Mouse (Mus musculus): ENCODE data around the gene Nacc2.

Nacc2 gene

DNA sequence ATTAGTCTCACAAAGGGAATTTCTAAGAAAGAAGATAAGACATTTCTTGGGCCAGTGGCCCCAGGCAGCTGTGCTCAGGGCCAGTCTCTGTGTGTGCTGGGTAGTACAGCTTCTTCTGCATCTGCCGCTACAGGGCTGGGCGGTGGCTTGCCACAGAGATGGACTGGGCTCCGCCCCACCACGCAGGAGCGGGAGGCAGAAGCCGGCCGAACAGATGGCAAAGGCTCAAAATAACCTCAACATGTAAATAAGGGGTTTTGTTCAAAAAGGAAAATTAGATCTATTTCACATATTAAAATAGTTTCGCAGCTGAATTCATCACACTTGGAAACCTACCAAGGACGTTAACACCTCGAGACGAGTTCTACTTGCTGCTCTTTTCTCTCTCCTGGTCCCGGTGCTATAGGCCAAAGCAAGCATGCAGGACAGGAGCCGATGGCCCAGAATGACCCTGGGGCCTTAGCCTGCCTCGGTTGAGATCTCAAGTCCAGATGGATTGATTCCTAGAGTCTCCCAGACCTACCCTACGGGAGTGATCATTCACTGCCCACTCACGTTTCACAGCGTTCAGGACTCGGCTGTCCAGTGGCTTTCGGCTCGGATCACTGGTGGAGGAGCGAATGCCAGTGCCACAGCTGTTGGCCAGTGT, 61.9 kb downstream of the Nacc2 start:
- in situ Hi-C loops (cut with MboI, MseI), result no loop called here

DNA sequence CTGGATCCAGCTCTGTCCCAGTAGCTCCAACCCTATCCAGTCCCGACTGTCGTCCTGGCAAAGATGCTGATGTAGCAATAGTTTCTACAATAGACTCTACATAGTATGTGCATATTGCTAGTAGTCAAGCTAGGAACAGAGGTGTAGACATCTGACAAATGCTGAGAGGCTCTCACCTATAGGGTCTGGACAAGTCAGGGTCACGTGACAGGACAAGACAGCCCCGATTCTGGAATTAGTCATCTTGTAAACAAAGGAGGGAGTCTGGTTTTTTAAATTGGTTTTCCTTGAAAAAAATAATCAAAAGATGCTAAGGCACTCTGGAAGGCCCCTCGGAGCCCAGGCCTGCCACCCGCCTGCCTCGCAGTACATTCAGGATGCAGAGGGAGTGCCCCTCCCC, 66.0 kb downstream of the Nacc2 start:
- in situ Hi-C loops (cut with MboI, MseI), result loop anchor here (5.0 kb wide), 2 partner anchors 90 to 95 kb away; no protein-coding TSS in a partner anchor

DNA sequence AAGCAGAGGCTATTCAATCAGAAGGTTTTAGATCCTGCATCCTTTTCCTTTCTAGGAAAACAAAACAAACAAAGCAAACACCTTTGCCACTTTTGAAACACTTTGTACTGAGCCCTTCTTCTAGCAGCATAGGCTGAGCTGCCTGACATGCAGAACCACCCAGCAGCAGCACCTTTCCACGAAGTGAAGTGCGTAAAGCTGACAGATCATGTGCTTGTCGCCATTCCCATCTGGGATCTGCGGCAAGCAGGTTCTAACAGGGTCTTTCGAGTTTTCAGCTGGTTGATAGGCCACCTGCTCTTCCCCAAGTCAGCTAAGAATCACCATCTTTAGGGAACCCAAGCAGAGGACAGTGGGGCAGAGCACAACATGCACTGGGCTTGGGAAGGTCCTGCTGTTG, 66.8 kb downstream of the Nacc2 start:
- in situ Hi-C loops (cut with MboI, MseI), result loop anchor here (5.0 kb wide), 2 partner anchors 91 to 96 kb away; no protein-coding TSS in a partner anchor

DNA sequence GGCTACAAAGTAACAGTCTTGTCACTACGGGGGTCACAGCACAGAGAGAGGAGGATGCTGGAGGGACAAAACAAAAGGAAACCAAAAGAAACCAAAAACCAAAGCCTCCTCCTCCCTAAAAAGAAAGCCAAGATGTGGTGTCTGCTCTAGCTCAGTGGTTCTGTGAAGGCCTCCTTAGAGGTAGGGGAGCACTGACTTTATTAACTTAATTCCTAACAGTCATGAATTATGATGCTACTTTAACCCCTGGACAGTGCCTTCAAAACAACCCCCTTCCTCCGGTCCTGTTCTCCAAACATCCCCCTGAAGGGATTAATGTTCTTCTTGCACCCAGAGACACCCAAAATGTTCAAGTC, 67.3 kb downstream of the Nacc2 start:
- in situ Hi-C loops (cut with MboI, MseI), result loop anchor here (5.0 kb wide), 2 partner anchors 92 to 97 kb away; no protein-coding TSS in a partner anchor

DNA sequence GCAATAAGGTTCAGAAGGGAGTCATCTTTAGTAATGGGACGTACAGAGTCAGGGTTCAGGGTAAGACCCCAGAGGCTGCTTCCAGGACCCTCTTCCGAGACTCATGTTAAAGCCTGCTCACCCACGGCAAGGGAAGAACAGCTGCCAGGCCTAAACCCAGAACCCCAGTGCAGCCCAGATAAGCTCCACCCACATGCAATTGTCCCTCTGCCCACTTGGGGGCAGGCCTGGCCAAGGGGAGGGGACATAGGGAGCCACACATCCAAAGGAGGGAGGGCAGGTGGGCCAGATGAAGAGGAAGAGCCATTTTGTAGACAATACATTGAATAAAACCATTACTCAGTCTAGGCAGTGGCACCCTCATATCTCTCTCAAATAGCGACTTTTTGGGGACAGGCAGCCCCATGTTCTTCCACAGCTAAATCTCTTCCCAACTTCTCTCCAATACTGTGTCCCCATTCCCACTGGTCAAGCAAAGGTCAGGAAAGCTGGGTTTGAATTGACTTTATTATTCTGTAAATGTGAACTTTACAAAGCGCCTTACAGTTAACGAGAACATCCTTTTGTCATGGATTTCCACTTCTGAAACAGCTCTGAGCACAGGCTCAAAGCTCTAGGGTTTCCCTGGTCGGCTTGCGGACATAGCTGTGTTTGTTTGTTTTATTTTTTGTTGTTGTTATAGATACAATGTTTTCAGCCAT, 67.8 kb downstream of the Nacc2 start:
- in situ Hi-C loops (cut with MboI, MseI), result loop anchor here (5.0 kb wide), 2 partner anchors 92 to 97 kb away; no protein-coding TSS in a partner anchor

DNA sequence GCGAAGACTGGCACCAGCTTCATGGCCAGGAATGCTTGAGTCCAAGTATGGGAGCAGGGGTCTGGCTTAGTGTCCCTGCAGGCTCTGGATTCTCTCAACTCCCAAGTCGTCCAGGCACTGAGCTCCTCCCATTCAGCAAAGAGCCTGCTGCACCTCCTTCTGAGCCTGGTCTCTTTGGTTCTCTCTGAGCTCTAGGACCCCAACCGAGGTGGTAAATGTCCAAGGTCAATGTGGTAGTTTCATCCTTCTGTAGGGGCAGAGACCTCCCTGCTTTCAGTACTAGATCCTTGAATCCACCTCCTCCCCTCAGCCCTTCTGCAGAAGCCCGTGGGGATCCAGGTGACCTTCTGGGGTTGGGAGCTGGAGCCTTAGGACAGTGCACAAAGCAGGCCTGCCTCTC, 70.2 kb downstream of the Nacc2 start:
- in situ Hi-C loops (cut with MboI, MseI), result no loop called here

DNA sequence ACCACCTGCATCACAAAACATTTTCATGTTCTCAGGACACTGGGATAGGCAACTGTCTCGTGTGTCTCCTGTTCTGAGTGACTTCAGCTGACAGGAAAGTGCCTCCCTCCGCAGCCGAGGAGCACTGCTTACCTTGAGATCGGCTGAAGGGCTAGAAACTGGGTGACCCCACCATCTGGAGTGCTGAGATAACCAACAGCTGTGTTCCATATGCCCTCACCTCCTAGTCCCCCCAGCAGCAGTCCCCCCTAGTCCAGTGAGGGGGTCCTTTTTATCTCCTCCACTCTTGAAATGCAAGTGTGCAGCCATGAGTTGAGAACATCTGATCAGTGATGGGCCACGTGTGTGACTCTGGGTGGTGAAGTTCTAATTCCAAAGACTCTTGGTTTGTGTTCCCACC, 74.2 kb downstream of the Nacc2 start:
- in situ Hi-C loops (cut with MboI, MseI), result no loop called here

DNA sequence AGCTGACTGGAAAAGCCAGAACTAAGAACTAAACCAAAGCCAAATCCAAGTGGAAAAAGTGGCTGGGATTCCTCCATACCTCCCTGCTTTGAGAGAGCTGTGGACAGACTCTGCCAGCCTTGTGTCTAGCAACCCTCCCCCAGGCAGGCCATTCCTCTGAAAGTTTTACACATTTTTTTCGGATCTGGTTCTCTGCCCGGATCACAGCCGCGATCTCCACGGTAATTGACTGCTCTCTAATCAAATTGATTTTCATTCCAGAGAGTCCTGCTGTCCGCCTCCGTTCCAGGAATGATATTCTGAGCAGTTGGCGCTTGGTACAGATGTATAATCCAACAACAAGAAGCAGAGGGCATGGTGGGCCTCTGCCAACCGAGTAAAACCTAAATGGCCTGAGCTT, 78.8 kb downstream of the Nacc2 start:
- in situ Hi-C loops (cut with MboI, MseI), result no loop called here

DNA sequence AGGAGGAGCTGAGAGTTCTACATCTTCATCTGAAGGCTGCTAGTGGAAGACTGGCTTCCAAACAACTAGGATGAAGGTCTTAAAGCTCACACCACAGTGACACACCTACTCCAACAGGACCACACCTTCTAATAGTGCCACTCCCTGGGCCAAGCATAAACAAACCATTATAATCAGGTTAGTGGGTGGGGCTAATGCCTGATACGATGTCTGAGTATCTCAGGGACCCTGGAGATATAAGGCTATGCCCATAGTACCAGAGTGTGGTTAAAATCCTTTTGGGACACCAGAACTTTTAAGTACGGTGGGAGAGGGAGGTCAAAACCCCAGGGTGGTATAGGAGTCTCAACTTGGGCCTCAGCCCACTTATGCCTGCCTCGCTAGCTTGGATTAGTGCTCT, 80.4 kb downstream of the Nacc2 start:
- in situ Hi-C loops (cut with MboI, MseI), result no loop called here

DNA sequence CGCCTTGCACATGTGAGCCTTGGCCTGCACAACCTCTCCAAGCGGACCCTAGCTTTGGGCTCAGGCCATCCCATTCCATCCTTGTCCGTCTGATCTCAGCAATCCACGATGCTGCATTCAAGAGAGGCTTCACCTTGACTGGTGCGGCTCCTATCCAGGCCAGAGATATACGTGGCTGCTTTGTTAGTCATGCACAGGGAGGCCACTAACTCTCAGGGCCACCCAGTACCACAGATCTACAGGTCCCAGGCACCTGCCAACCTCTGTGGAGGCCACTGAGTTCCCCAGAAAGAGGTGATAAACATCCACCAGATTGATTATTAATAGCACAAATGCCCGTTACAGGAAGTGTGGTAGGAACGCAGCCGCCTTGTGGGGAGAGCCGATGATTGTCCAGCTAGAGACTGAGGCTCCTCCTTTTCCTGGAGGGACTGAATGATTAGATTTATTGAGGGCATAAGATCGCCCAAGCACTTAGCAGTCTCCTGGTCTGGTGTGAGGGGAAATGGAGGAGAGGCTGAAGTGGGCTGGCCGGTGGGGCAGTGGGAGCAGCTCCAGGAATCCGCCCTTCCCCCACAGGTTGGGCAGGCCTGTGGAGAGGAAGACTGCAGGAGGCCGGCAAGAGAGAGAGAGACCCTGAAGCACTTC, 81.7 kb downstream of the Nacc2 start:
- in situ Hi-C loops (cut with MboI, MseI), result no loop called here

DNA sequence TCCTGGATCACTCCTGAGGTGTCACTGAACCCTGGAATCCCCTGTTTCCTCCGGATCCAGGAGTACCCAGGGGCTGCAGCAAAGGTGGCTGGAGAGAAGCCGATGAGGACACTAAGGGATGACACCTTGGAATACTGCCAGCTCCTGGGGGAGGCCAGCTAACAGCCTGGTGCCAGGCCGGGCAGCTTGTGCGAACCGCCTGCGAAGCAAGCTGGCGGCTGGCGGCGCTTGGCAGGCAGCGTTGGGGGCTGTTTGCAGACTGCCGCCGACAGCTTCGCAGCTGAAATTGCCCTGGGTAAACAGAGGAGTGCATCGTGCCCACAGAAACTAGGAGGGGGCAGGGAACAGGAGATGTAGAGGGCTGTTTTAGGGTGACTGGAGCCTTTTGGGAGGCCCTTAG, 83.1 kb downstream of the Nacc2 start:
- in situ Hi-C loops (cut with MboI, MseI), result loop anchor here in 1 of 2 experiments (10.0 kb wide), 1 partner anchor 575 kb away; no protein-coding TSS in a partner anchor

DNA sequence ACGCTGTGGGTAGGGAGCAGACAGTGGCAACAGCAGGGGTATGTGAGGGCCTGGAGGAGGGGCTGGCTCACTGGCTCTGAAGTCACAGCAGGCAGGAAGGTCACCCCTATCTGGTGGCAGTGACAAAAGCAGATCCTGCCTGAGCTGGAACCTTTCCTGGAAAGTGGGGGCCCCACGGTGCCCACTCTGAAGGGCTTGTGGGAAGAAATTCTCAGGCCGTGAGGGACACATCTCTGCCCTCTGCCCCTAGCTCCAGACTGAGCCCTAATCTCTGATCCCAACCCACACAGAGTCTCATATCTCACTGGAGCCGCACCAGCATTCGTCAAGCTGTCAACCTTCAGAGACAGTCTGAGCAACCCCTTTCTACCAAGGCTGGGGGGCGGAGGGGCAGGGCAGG, 85.6 kb downstream of the Nacc2 start:
- in situ Hi-C loops (cut with MboI, MseI), result loop anchor here in 1 of 2 experiments (10.0 kb wide), 1 partner anchor 577 kb away; no protein-coding TSS in a partner anchor

DNA sequence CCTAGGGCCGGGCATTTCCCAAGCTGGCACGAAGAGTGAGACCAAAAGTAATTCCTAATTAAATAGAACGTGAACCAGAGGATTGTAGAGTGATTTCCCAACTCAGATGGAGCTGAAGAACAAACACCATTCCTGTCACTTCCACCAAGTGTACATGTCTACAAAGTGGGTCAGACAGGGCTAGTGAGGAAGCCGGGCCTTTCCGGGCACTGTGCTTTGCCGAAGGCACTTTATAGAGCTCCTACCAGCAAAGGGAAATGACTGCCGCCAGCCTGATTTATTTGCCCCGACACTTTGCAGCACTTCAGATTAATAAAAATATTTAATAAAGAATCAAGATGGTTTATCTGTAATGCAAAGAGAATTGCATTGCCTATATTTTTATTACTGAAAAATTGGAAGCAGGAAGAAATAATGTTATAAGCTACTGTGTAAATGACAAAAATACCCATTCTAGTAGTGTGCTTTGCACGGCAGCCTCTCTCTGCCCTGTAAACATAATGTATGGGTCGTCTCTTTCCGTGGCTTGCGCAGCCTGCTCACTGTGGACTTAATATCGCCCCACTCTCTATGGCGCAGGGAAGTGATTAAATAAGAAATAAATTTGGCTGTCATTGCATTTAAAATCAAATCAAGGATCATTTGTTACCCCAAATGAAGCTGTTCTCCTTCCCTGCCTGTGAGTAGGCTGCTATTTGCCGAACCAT, 88.5 kb downstream of the Nacc2 start:
- in situ Hi-C loops (cut with MboI, MseI), result loop anchor here in 1 of 2 experiments (10.0 kb wide), 1 partner anchor 580 kb away; no protein-coding TSS in a partner anchor

DNA sequence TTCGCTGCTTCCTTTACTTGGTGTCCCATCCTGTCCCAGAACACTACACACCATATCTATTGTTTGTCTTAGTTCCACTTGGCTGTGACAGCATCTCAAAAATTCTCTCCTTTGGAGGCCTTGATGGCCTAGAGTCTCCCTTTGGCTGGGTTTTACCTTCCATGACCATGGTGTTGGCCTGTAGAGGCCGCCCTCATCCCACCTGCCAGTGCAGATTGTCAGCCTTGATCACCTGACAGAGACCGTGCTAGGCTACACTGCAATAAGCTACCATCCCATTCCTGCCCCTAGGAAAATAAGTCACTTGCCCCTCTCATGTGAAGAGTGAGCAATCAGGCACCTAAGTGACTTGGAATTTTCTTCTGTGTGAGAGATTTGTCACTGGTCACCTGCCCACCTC, 92.7 kb downstream of the Nacc2 start:
- in situ Hi-C loops (cut with MboI, MseI), result loop anchor here in 1 of 2 experiments (10.0 kb wide), 1 partner anchor 585 kb away; no protein-coding TSS in a partner anchor

DNA sequence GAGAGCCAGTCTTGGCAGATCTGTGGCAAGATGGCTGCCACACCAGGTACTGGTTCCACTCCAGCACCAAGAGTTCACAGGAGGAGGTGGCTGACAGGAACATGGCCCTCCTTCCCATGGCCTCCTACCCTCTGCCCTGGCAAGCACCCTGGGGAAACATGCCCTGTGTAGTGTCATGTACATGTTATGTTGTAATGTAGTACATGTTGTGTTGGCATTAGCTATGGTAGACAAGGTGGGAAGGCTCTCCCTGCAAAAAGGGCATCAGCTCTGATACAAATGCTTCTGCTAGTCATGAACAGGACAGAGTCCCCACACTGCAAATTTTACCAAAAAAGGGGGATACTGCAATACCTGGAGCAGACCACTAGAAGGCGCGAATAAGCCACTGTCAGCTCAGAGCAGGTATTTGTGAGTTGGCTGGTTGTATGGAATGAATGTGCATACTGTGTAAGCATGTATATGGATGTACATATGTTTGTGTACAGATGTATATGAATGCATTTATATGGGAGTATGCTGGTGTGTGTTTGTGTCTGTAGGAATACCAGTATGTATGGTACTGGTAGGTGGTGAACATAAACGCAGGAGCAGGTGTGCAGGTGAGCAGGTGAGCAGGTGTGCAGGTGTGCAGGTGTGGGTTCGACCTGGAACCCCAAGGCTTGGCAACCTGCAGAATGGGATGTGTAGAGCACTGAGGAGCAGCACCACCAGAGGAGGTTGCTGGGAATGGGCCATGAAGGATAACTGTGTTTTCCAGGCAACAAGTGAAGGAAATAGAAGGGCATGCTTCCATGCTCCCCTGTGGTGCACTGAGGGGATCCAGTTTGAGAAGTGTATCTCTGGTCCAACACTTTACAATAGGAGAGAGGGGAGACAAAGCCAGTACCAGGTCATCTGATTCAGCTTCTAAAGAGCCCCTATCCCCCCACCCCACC, 98.6 kb downstream of the Nacc2 start:
- in situ Hi-C loops (cut with MboI, MseI), result loop anchor here in 1 of 2 experiments (5.0 kb wide), 1 partner anchor 118 kb away; no protein-coding TSS in a partner anchor

DNA sequence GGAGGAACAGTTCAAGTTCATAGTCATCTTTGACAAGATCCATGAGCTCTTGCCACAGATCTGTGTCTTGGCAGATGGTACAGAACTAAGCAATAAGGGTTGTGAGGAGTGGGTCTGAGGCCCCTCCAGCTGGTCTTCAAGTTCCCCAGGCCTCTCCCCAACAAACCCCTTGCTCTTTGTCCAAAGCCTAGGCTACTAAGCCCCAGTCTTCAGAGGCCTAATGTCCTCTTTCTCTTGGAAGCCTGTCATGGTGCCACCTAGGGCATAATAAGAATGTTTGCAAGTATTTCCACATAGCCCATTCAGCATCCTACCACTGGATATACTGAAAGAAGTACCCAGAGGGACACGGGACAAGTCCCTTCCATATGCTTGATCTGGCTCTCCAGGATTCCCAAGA, 100.4 kb downstream of the Nacc2 start:
- in situ Hi-C loops (cut with MboI, MseI), result no loop called here

DNA sequence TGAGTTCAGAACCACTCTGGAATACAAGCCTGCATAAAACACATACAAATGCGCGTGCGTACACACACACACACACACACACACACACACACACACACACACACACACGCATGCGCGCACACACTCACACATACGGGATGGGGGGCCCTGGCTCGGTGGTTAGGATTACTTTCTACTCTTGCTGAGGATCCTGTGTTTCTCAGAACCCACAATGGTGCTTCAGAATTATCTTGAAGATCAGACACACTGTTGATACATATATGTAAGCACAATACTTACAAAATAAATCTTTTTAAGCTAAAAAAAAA, 100.8 kb downstream of the Nacc2 start:
- in situ Hi-C loops (cut with MboI, MseI), result no loop called here

DNA sequence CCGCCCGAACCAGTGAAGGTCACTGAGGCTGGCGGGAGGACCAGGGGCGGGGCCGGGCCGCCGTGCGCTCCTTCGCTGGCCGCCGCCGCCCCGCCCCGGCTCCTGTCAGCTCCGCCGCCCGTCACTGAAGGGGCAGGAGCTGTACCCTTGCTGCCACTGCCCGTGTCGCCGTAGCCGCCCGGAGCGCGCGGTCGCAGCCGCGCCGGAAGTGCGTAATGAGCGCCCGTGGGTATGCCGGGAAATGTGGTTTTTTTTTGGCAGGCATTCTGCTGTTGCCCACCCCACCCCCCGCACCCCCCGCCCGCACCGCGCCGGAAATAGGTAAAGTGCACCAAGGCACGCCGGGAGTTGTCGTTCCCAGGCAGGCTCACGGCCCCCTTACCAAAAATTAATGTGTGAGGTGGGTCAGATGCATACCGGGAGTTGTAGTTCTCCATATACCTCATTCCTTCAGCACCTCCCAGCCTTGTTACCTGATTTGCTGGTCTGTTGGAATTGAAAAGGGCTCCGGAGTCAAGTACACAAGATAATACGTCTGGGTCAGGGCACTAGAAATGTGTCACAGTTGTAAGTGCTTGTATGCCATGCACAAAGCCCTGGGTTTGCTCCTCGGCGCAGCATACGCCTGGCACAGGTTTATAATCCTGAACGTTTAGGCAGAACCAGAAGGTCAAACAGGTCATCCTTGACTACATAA, 101.3 kb downstream of the Nacc2 start, which contains the start of gene Ubac1:
TSS of gene Ubac1 (minus strand) at position 187 of the 697 bp plus-strand sequence.
- in situ Hi-C loops (cut with MboI, MseI), result no loop called here

DNA sequence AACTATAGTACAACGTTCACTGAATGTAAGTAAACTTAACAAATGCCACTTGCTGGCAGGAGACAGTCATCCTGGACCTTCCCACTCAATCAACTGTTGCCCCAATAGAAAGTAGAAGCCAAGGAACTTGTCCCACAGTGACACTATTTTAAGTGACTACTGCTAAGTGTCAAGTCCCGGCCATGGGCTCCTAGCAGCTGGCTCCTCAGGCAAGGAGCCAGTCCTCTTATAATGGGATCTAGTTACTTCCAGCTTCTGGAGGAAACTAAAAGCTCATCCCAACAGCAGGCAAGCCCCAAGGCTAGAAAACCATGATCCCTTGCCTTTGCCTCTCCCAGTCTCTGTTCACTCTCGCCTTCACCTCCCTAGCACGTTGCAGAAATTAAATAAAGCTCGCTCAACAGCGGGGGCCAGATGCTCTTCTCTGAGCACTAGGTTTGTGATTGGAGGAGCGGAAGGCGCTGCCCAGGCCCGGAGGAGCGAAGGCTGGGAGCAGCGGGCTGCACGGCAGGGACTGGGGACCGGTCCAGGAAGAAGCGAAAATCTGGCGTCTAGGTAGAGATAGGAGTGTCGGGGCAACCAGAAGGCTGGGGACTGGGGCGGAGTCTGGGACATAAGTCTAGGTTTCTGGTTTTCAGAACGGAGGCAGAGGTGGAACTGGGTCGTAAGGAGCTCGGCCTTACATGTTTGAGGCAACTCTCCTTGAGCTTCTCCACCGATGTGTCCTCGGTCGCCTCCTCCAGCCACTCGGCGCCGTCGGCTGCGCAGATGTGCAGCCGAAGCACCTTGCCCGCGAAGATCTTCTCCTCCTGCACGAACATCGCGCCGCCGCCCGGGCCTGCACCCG, 102.1 kb downstream of the Nacc2 start:
- in situ Hi-C loops (cut with MboI, MseI), result no loop called here

Data from T-helper 17 cell (primary cell).